Mouse (Mus musculus) macrophage (primary cell): ENCODE measurements around the gene Itfg2. TPM values are rescaled to one million over a fixed set of nuclear protein-coding genes. Genes with fewer than 3 reads are reported as not detected.
"Not testable (repeated sequence)": the region's sequence is repeated elsewhere in the genome, so short reads cannot be mapped to it uniquely, and the experiment has no call there.

ENCODE experiments used
- H3K27ac ChIP-seq: fragments of 350-480 bp; formaldehyde crosslinking; 2 replicates; pipeline ENCODE4 v1.9.0; 2021
- H3K36me3 ChIP-seq: fragments of 350-480 bp; formaldehyde crosslinking; 2 replicates; pipeline ENCODE4 v1.9.0; 2021; ENCODE audit errors: inconsistent target
- H3K4me3 ChIP-seq: fragments of 350-480 bp; formaldehyde crosslinking; 2 replicates; pipeline ENCODE4 v1.9.0; 2021; ENCODE audit errors: inconsistent target
- H3K79me2 ChIP-seq: fragments of 350-480 bp; formaldehyde crosslinking; 2 replicates; pipeline ENCODE4 v1.9.0; 2021; ENCODE audit errors: inconsistent target
- WGBS: methylation state at CpG from one replicate; pipeline ENCODE4 v1.1.7; 2026; ENCODE audit warnings: inconsistent platforms; ENCODE audit not compliant: missing documents; 5-methylcytosine and 5-hydroxymethylcytosine counted together
- polyA plus RNA-seq: library from polyadenylated mRNA; stranded (reverse); fragments of 250-400 nt; gene quantifications from 3 replicates; pipeline ENCODE4 v1.2.4, GENCODE M21; 2018; ENCODE audit warnings: inconsistent platforms

Itfg2 gene
- polyA plus RNA-seq, 1 experiment from 2014 or later = 3.9 TPM

GRCm38 (mm10) chr6:128381254-128381653, 43.5 kb downstream of the Itfg2 start:
- H3K36me3 ChIP-seq = no peaks in the 10 kb centered on the region
- H3K4me3 ChIP-seq = no peak overlapping the region
- no peak overlapping the region for H3K27ac ChIP-seq
- no peaks in the 10 kb centered on the region for H3K79me2 ChIP-seq
- WGBS = 22% methylated on average over 3 of the region's 3 CpGs

- WGBS = 11% methylated on average over 1 of the region's 1 CpGs
- 0 out of 2 replicates have a peak overlapping the region, but pooled peaks have one; percentile 21 for H3K27ac ChIP-seq
- not testable (repeated sequence) for H3K79me2 ChIP-seq, H3K4me3 ChIP-seq, H3K36me3 ChIP-seq
Observed at GRCm38 (mm10) chr6:128380594-128381167, 44.0 kb downstream of the Itfg2 start.

GRCm38 (mm10) chr6:128379636-128380035, 45.1 kb downstream of the Itfg2 start:
- no peak overlapping the region for H3K4me3 ChIP-seq
- no peaks in the 10 kb centered on the region for H3K36me3 ChIP-seq
- 46% methylated on average over 16 of the region's 16 CpGs for WGBS
- no peak overlapping the region for H3K27ac ChIP-seq
- no peaks in the 10 kb centered on the region for H3K79me2 ChIP-seq

GRCm38 (mm10) chr6:128376371-128377085, 48.2 kb downstream of the Itfg2 start:
- Histone ChIP-seq H3K36me3 (no peaks in the 10 kb centered on the region), H3K79me2 (no peaks in the 10 kb centered on the region), H3K27ac (no peak overlapping the region), H3K4me3 (no peak overlapping the region)
- WGBS = 96% methylated on average over 14 of the region's 17 CpGs

- H3K36me3 ChIP-seq = no peaks in the 10 kb centered on the region
- H3K79me2 ChIP-seq = no peaks in the 10 kb centered on the region
- H3K4me3 ChIP-seq = no peak within 1 kb of the TSS
- no peak within 1 kb of the TSS for H3K27ac ChIP-seq
- 93% methylated on average over 3 of the region's 6 CpGs for WGBS
Observed at GRCm38 (mm10) chr6:128375192-128375591, 49.5 kb downstream of the Itfg2 start, which contains the start of the genes Tex52 and Gm44596. Gene Tex52 (plus strand): TSS chr6:128375456. Gene Gm44596 (plus strand): TSS chr6:128375503.

GRCm38 (mm10) chr6:128370040-128370439, 54.7 kb downstream of the Itfg2 start:
- peaks cover 15% of the 10 kb centered on the region for H3K79me2 ChIP-seq
- H3K36me3 ChIP-seq = no peaks in the 10 kb centered on the region
- H3K4me3 ChIP-seq = no peak overlapping the region
- WGBS = 99% methylated on average over 5 of the region's 5 CpGs
- H3K27ac ChIP-seq = no peak overlapping the region

- H3K27ac ChIP-seq = no peak overlapping the region
- H3K79me2 ChIP-seq = peaks cover 43% of the 10 kb centered on the region
- 96% methylated on average over 5 of the region's 5 CpGs for WGBS
- no peaks in the 10 kb centered on the region for H3K36me3 ChIP-seq
- H3K4me3 ChIP-seq = no peak overlapping the region
Observed at GRCm38 (mm10) chr6:128366466-128366865, 58.3 kb downstream of the Itfg2 start.

- Histone ChIP-seq H3K36me3 (no peaks in the 10 kb centered on the region), H3K4me3 (no peak overlapping the region), H3K79me2 (peaks cover 60% of the 10 kb centered on the region), H3K27ac (no peak overlapping the region)
- 53% methylated on average over 5 of the region's 6 CpGs for WGBS
Observed at GRCm38 (mm10) chr6:128364721-128365120, 60.0 kb downstream of the Itfg2 start.

GRCm38 (mm10) chr6:128363007-128363825, 61.5 kb downstream of the Itfg2 start:
- Histone ChIP-seq H3K79me2 (peaks cover 62% of the 10 kb centered on the region), H3K36me3 (no peaks in the 10 kb centered on the region), H3K4me3 (peak overlapping the region; percentile 58), H3K27ac (peak overlapping the region; percentile 48)
- 1% methylated on average over 46 of the region's 46 CpGs for WGBS

GRCm38 (mm10) chr6:128362381-128363006, 62.2 kb downstream of the Itfg2 start, which contains the start of the genes Rhno1 and Foxm1:
Gene Rhno1 (minus strand): TSS chr6:128362911.
Gene Foxm1 (plus strand): TSS chr6:128362967.
- Histone ChIP-seq H3K79me2 (peaks cover 62% of the 10 kb centered on the region), H3K36me3 (no peaks in the 10 kb centered on the region), H3K27ac (peak within 1 kb of the TSS; percentile 58), H3K4me3 (peak within 1 kb of the TSS; percentile 80)
- under 1% methylated on average over 76 of the region's 76 CpGs for WGBS

- WGBS = 47% methylated on average over 5 of the region's 9 CpGs
Observed at GRCm38 (mm10) chr6:128361901-128362300, 62.8 kb downstream of the Itfg2 start.

More at GRCm38 (mm10) chr6:128361901-128362300, 62.8 kb downstream of the Itfg2 start:
- peak overlapping the region; percentile 58 for H3K27ac ChIP-seq
- H3K36me3 ChIP-seq = no peaks in the 10 kb centered on the region
- peaks cover 62% of the 10 kb centered on the region for H3K79me2 ChIP-seq
- peak overlapping the region; percentile 80 for H3K4me3 ChIP-seq
